Mouse (Mus musculus): ENCODE measurements around the gene Rnls.

The Rnls gene

GRCm38 (mm10) chr19:33103851-33104250 is 288.2 kb downstream of the Rnls start:
- DNase-seq (ENCODE audit: low spot score in 2 of 2): no peak

DNA sequence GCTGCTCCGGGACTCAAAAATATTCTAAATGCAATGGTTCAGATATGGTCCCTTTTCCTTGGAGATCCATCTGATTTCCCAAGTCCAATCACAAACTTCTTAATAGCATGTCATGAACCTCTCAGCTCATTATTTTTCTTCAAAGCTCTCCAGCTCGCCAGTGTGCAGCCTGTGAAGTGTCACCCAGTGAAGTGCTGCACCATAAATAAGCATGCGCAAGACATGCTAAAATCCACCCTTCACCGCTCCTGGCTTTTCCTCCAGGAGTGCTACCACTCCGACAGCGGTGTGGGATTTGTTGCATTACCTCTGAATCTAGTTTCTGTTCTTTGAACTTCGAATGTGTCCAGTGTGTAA is 289.3 kb downstream of the Rnls start:
- no peak for DNase-seq (ENCODE audit: low spot score in 2 of 2)

GRCm38 (mm10) chr19:33102008-33102782 is 289.9 kb downstream of the Rnls start:
- no peak for DNase-seq (ENCODE audit: low spot score in 2 of 2)

GRCm38 (mm10) chr19:33101093-33102007 is 290.7 kb downstream of the Rnls start:
- DNase-seq (ENCODE audit: low spot score in 2 of 2): no peak

GRCm38 (mm10) chr19:33100598-33100997 is 291.5 kb downstream of the Rnls start:
- DNase-seq (ENCODE audit: low spot score in 2 of 2): no peak

DNA sequence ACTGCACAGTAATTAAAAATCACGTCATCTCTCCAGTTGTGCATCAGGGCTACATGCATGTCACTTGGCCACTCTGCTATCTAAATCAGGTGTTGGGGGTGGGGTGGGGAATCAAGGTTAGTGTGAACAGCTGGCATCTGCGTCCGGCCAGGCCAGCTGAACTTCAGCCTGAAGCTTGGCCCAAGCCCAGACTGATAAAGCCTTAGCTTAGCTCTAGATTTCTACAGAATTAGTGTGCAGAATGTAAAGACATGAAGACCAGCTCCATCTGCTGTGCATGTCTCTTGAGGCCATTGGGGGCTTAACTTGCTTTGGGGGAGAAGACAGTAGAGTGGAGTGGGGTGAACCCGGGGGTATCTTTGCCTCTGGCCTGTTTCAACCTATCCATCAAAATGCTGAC is 292.1 kb downstream of the Rnls start:
- DNase-seq (ENCODE audit: low spot score in 2 of 2): no peak

GRCm38 (mm10) chr19:33099201-33099788 is 292.8 kb downstream of the Rnls start:
- no peak for DNase-seq (ENCODE audit: low spot score in 2 of 2)

DNA sequence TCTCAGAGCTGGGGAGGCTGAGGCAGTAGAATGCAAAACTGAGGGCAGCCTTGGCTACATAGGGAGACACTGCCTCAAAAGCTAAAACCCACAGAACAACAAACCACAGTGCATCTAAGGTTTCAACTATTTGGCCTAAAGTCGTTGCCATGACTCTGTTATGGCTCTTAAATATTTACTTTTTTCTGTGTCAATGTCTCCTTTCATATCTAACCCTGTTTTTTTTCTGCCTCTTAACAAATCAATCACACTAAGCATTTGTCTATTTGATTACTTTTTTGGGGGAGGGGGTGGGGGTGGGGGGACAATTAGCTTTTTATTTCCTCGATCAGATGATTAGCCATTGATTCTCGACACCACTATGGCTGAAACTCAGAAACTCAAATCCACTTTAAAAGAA is 294.4 kb downstream of the Rnls start:
- no peak for DNase-seq (ENCODE audit: low spot score in 2 of 2)

DNA sequence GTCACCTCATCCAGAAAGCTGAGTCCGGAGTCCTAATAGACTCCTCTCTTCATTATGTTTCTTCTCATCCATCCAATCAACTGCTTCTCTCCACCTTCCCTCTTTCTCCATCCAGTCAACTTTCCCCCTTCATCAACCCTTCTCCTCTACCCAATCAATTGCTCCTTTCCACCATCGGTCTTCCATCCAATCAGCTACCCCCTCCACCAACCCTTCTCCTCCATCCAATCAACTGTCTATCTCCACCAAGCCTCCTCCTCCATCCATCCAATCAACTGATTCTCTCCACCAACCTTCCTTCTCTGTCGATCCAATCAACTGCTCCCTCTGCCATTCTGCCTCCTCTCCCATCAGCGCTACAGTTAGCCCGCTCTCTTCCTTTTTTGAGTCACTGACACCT is 295.5 kb downstream of the Rnls start:
- DNase-seq (ENCODE audit: low spot score in 2 of 2): no peak

- no peak for DNase-seq (ENCODE audit: low spot score in 2 of 2)
These were observed 299.5 kb downstream of the Rnls start for GRCm38 (mm10) chr19:33092575-33092974.

DNA sequence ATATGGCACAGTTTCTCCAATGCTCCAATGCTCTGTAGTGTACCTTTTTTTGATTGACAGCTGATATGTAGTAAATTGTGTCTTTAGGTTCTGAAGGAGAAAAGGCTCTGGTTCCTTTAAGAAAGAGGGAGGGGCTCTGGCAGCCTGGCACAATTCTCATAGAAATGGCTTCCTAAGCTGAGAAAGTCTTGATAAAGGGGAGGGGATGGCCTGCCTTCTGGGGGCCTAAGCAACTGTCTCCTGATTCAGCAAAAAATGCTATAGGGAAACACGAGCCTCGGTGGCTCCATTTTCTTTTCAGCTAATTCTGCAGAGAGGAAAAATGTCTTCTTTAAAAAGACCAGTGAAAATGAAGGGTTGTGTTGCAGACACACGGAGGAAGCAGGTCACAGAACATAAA is 300.8 kb downstream of the Rnls start:
- DNase-seq (ENCODE audit: low spot score in 2 of 2): no peak

- no peak for DNase-seq (ENCODE audit: low spot score in 2 of 2)
These were observed 303.2 kb downstream of the Rnls start for GRCm38 (mm10) chr19:33088868-33089267.

DNA sequence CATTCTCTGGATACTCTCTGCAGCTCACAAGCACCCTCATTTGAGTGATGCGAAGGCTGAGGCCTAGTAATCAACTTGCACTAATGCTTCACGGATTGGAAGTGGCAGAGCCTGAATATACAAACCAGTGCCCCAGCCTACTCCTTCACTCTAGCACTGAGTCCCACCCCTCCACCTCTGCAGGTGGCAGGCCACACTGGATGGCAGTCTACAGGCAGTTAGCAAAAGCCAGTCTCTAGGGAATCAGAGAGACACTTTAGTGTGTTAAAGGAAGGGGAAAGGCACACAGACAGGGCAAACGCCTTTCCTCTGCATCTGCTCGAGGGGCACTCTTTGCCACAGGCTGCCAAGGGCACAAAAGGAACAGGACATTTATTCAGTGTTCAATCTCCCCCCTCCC is 304.1 kb downstream of the Rnls start:
- DNase-seq (ENCODE audit: low spot score in 2 of 2): no peak
